ENCODE assay signal across 20 mouse cellular contexts in genomic region chr17:7222198-7222597, GRCm38 (mm10).
"Had no signal": no experiment of that assay in that cellular context is flagged by ENCODE, and none has a peak within 500 bp of the region (broad histone marks: within the 10 kb centered on the region; RNA-seq: fewer than 3 reads in every experiment).

No protein-coding gene starts in this region.

- ATAC-seq: liver, embryonic 12.5 days; midbrain, embryonic 15.5 days had no signal

- DNase-seq: kidney, adult 18-20 months; kidney, adult 9 months; kidney, postnatal 14 days; kidney, postnatal 4 days; liver; lung, adult 18-20 months; lung, postnatal 10 days; lung, postnatal 36 days; retina, postnatal 1 day; right cerebral cortex, postnatal 25 days; spleen, adult 18-20 months; thymus, postnatal 25 days had no signal

- H3K9ac ChIP-seq: limb, embryonic 13.5 days; liver, embryonic 12.5 days; liver, embryonic 15.5 days; lung, embryonic 15.5 days; midbrain, embryonic 12.5 days; midbrain, embryonic 15.5 days; stomach, embryonic 15.5 days had no signal

- H3K27me3 ChIP-seq: limb, embryonic 13.5 days; liver, embryonic 12.5 days; liver, embryonic 15.5 days; lung, embryonic 15.5 days; midbrain, embryonic 12.5 days; midbrain, embryonic 15.5 days; stomach, embryonic 15.5 days had no signal

- H3K4me2 ChIP-seq: limb, embryonic 13.5 days; liver, embryonic 12.5 days; liver, embryonic 15.5 days; lung, embryonic 15.5 days; midbrain, embryonic 12.5 days; midbrain, embryonic 15.5 days; stomach, embryonic 15.5 days had no signal

- H3K4me3 ChIP-seq: limb, embryonic 10.5 days; limb, embryonic 13.5 days; liver, embryonic 12.5 days; liver, embryonic 15.5 days; lung, embryonic 15.5 days; midbrain, embryonic 12.5 days; midbrain, embryonic 15.5 days; stomach, embryonic 15.5 days had no signal

- H3K27ac ChIP-seq: limb, embryonic 10.5 days; limb, embryonic 13.5 days; liver, embryonic 12.5 days; liver, embryonic 15.5 days; lung, embryonic 15.5 days; midbrain, embryonic 12.5 days; midbrain, embryonic 15.5 days; stomach, embryonic 15.5 days had no signal

- H3K9me3 ChIP-seq: limb, embryonic 10.5 days; liver, embryonic 12.5 days; liver, embryonic 15.5 days; lung, embryonic 15.5 days; midbrain, embryonic 12.5 days; midbrain, embryonic 15.5 days; stomach, embryonic 15.5 days had no signal

- H3K36me3 ChIP-seq: limb, embryonic 10.5 days; limb, embryonic 13.5 days; liver, embryonic 12.5 days; liver, embryonic 15.5 days; lung, embryonic 15.5 days; midbrain, embryonic 12.5 days; midbrain, embryonic 15.5 days; stomach, embryonic 15.5 days had no signal

- H3K4me1 ChIP-seq: liver, embryonic 15.5 days; stomach, embryonic 15.5 days had no signal
